Mouse (Mus musculus) midbrain, embryonic 15.5 days (tissue): Measurements from ENCODE around the gene Dsn1. TPM values are rescaled to one million over a fixed set of nuclear protein-coding genes. Genes with fewer than 3 reads are reported as not detected.

Experiments
- ATAC-seq: fragments of 200-750 bp; cut with Nextera tagmentation; replicated peaks from 2 replicates; pipeline ENCODE4 v1.8.0; 2017; ENCODE audit warnings: moderate TSS enrichment
- H3K27ac ChIP-seq: fragments of 300-500 bp; sonication (generic); 2 replicates; pipeline ENCODE4 v1.5.1; 2015; ENCODE audit warnings: mild to moderate bottlenecking, inconsistent platforms
- H3K27me3 ChIP-seq: fragments of 300-500 bp; sonication (generic); replicated peaks from 2 replicates; pipeline ENCODE4 v1.6.1; 2015; ENCODE audit warnings: inconsistent platforms
- H3K36me3 ChIP-seq: fragments of 300-500 bp; sonication (generic); replicated peaks from 2 replicates; pipeline ENCODE4 v1.6.1; 2015; ENCODE audit warnings: inconsistent platforms
- H3K4me1 ChIP-seq: fragments of 300-500 bp; sonication (generic); 2 replicates; pipeline ENCODE4 v1.6.1; 2015; ENCODE audit warnings: inconsistent platforms
- H3K4me2 ChIP-seq: fragments of 300-500 bp; sonication (generic); 2 replicates; pipeline ENCODE4 v1.6.1; 2015; ENCODE audit warnings: inconsistent platforms, mild to moderate bottlenecking, moderate library complexity
- H3K4me3 ChIP-seq: fragments of 300-500 bp; sonication (generic); 2 replicates; pipeline ENCODE4 v1.5.1; 2015; ENCODE audit warnings: mild to moderate bottlenecking, inconsistent platforms
- H3K9ac ChIP-seq: fragments of 300-500 bp; sonication (generic); 2 replicates; pipeline ENCODE4 v1.6.1; 2015; ENCODE audit warnings: mild to moderate bottlenecking, inconsistent platforms
- H3K9me3 ChIP-seq: fragments of 300-500 bp; sonication (generic); 2 replicates; pipeline ENCODE4 v1.6.1; 2016; ENCODE audit warnings: inconsistent platforms
- WGBS: fragments of 180-500 bp; shearing (Covaris S2); methylation state at CpG from one replicate; pipeline ENCODE4 v1.1.7; 2015; ENCODE audit warnings: mixed read lengths; 5-methylcytosine and 5-hydroxymethylcytosine counted together
- polyA plus RNA-seq: library from polyadenylated mRNA; unstranded; fragments of >200 nt; fragmentation: Nextera tagmentation; extraction: Ambion mirVana; gene quantifications from 2 replicates; pipeline ENCODE4 v1.2.1, GENCODE M21; 2015

Dsn1 gene
- polyA plus RNA-seq: 8.9 and 9.6 TPM in 2 replicates

DNA sequence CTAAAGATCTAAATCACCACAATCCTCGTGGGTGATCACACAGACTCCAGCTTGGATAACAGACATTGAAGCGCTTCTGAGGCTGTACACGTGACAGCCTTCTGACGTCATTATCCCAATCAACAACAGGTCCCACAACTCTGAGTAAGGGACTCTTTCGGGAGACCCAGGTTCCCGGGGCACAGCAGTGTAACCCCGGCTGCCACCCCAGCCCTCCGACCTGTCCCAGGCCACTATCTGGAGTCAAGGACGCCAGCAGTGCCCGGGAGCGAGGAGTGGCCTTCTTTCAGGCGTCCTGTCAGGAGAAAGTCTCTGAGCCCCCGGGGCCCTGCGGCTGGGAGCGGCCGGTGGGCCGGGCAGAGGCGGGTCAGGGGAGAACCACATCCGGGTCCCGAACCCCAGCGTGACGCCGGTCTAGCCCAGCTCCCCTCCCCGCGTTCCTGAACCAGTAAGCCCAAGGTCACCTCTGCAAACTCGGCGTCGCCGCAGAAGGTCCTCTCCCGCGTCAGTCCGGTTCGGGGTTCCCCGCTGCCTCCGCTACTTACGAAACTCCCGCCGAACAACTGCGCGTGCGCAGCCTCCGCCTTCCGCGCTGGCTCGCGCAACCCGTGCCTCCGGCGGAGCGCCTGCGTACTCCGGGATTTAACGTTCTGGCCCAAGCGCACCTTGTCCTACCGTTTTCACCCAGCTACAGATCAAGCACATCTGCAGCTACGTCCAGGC lies at the start of gene Dsn1:
Gene Dsn1 (minus strand): TSS at position 644 of the 723 bp plus-strand sequence.
- under 1% methylated on average over 56 of the region's 56 CpGs for WGBS
- H3K4me2 ChIP-seq: peak within 1 kb of the TSS; percentile 98
- H3K4me1 ChIP-seq: peaks cover 11% of the 10 kb centered on the region
- H3K27ac ChIP-seq: peak within 1 kb of the TSS; percentile 69
- peak; percentile 81 for ATAC-seq
- peak within 1 kb of the TSS; percentile 56 for H3K4me3 ChIP-seq
- no peaks in the 10 kb centered on the region for H3K36me3 ChIP-seq
- H3K9ac ChIP-seq: peak within 1 kb of the TSS; percentile 45
- H3K9me3 ChIP-seq: no peaks in the 10 kb centered on the region
- H3K27me3 ChIP-seq: no peaks in the 10 kb centered on the region

DNA sequence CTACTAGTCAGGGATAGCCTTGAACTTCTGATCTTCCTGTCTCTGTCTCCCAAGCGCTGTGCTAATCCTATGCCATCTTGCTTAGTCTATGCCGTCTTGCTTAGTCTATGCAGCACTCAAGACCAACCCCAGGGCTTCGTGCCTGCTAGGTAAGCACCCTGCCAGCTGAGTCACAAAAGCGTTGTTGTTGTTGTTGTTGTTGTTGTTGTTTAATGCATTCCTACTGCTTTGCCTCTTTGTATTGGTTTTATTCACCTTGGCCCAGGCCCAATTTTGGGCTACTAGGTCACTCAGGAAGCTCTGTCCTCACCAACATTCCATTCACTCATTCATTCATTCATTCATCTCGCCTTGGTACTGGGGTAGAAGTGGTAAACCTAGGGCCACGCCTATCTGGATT lies 48.8 kb upstream of the Dsn1 start:
- WGBS: 97% methylated on average over 6 of the region's 6 CpGs
- Histone ChIP-seq H3K36me3 (peaks cover 26% of the 10 kb centered on the region), H3K4me3 (no peak overlapping the region), H3K27me3 (no peaks in the 10 kb centered on the region), H3K27ac (no peak overlapping the region), H3K9me3 (no peaks in the 10 kb centered on the region), H3K9ac (no peak overlapping the region), H3K4me2 (no peak overlapping the region), H3K4me1 (peaks cover 51% of the 10 kb centered on the region)
- no peak for ATAC-seq

GRCm38 (mm10) chr2:157054816-157055215 lies 47.9 kb upstream of the Dsn1 start:
- 0 out of 2 replicates have a peak, but pooled peaks have one; percentile 3 for ATAC-seq
- Histone ChIP-seq H3K27ac (peak overlapping the region; percentile 52), H3K4me1 (peaks cover 60% of the 10 kb centered on the region), H3K9ac (no peak overlapping the region), H3K4me2 (no peak overlapping the region), H3K36me3 (peaks cover 26% of the 10 kb centered on the region), H3K4me3 (no peak overlapping the region), H3K27me3 (no peaks in the 10 kb centered on the region), H3K9me3 (no peaks in the 10 kb centered on the region)
- WGBS: 73% methylated on average over 5 of the region's 5 CpGs

- peaks cover 60% of the 10 kb centered on the region for H3K4me1 ChIP-seq
- H3K9ac ChIP-seq: no peak overlapping the region
- 91% methylated on average over 8 of the region's 8 CpGs for WGBS
- 0 out of 2 replicates have a peak overlapping the region, but pooled peaks have one; percentile 52 for H3K27ac ChIP-seq
- peaks cover 26% of the 10 kb centered on the region for H3K36me3 ChIP-seq
- no peak for ATAC-seq
- no peak overlapping the region for H3K4me2 ChIP-seq
- H3K27me3 ChIP-seq: no peaks in the 10 kb centered on the region
- H3K4me3 ChIP-seq: no peak overlapping the region
- H3K9me3 ChIP-seq: no peaks in the 10 kb centered on the region
Observed at GRCm38 (mm10) chr2:157054297-157054696, 47.3 kb upstream of the Dsn1 start.

GRCm38 (mm10) chr2:157053787-157054186 lies 46.8 kb upstream of the Dsn1 start:
- H3K4me2 ChIP-seq: no peak overlapping the region
- WGBS: 78% methylated on average over 4 of the region's 4 CpGs
- peaks cover 60% of the 10 kb centered on the region for H3K4me1 ChIP-seq
- no peaks in the 10 kb centered on the region for H3K27me3 ChIP-seq
- H3K4me3 ChIP-seq: no peak overlapping the region
- no peak overlapping the region for H3K9ac ChIP-seq
- no peaks in the 10 kb centered on the region for H3K9me3 ChIP-seq
- H3K27ac ChIP-seq: no peak overlapping the region
- peaks cover 26% of the 10 kb centered on the region for H3K36me3 ChIP-seq
- no peak for ATAC-seq

GRCm38 (mm10) chr2:157053124-157053523 lies 46.2 kb upstream of the Dsn1 start:
- WGBS: 98% methylated on average over 5 of the region's 5 CpGs
- H3K36me3 ChIP-seq: peaks cover 26% of the 10 kb centered on the region
- peaks cover 60% of the 10 kb centered on the region for H3K4me1 ChIP-seq

DNA sequence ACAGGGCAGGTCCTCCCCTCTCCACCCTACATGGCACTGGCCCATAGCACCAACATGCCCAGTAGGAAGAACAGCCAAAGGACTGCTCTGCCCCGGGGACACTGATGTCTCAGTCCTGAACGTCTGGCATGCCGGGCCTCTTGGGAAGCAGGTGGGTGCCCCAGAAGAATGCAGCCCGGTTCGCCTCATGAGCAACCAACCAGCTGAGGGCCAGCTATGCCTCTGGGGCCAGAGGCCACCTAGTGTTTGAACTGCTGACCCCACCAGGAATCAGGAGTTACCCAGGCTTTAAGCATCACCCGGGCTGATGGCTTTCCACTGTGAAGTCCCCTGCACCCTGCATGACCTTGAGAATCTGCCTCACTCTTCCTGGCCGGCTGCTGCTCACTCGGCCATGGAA lies 45.5 kb upstream of the Dsn1 start:
- Histone ChIP-seq H3K9me3 (no peaks in the 10 kb centered on the region), H3K27me3 (no peaks in the 10 kb centered on the region), H3K9ac (no peak overlapping the region), H3K27ac (peak overlapping the region; percentile 43; the same call in 1 of the 2 replicates), H3K36me3 (peaks cover 23% of the 10 kb centered on the region), H3K4me1 (peaks cover 62% of the 10 kb centered on the region), H3K4me2 (no peak overlapping the region), H3K4me3 (no peak overlapping the region)
- 83% methylated on average over 8 of the region's 8 CpGs for WGBS
- no peak for ATAC-seq

More at GRCm38 (mm10) chr2:157053124-157053523, 46.2 kb upstream of the Dsn1 start:
- Histone ChIP-seq H3K27me3 (no peaks in the 10 kb centered on the region), H3K9me3 (no peaks in the 10 kb centered on the region), H3K4me3 (no peak overlapping the region), H3K9ac (no peak overlapping the region), H3K27ac (no peak overlapping the region), H3K4me2 (no peak overlapping the region)
- no peak for ATAC-seq

GRCm38 (mm10) chr2:157049831-157050243 lies 42.9 kb upstream of the Dsn1 start:
- Histone ChIP-seq H3K27ac (peak overlapping the region; percentile 87), H3K9me3 (no peaks in the 10 kb centered on the region), H3K27me3 (no peaks in the 10 kb centered on the region), H3K4me3 (no peak overlapping the region; the same call in 1 of the 2 replicates), H3K4me2 (peak overlapping the region; percentile 31), H3K9ac (peak overlapping the region; percentile 20; the same call in 1 of the 2 replicates), H3K36me3 (peaks cover 27% of the 10 kb centered on the region), H3K4me1 (peaks cover 60% of the 10 kb centered on the region)
- ATAC-seq: peak; percentile 90
- WGBS: 8% methylated on average over 8 of the region's 8 CpGs

DNA sequence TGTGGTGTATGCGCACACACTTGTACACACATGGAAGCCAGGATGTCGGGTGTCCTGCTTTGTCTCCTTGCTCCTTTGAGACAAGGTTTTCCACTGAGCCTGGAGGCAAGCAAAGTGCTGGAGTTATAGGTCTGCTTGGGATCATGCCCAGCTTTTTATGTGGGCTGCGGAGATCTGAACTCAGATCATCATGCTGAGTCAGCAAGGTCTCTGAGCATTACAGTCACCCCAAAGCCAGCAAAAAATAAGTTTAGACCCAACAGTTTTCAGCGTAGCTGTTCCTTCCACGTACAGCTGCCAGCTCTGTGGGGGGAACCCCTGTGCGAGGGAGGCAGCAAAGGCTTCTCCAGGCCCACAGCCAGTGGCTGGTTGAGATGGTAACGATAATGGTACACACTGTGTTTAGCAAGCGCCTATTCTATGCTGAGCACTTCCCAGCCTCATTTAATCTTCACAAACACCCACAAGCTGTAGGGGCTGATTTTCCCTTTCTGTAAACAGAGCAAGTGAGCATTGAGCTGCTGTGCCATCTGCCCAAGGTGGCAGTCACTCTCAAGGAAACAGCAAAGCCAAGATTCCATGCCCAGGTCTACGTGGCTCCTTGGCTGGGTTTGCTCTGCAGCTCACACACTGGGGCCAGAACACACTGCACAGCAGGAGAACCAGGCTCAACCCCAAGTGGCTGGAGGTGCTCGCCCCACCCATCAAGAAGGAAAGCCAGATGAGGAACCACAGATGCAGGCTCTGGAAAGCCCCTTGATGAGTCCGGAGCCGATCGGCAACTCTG lies 41.6 kb upstream of the Dsn1 start:
- Histone ChIP-seq H3K9ac (no peak overlapping the region), H3K4me1 (peaks cover 53% of the 10 kb centered on the region), H3K27me3 (no peaks in the 10 kb centered on the region), H3K4me3 (no peak overlapping the region), H3K4me2 (no peak overlapping the region), H3K27ac (peak overlapping the region; percentile 87), H3K9me3 (no peaks in the 10 kb centered on the region), H3K36me3 (peaks cover 26% of the 10 kb centered on the region)
- no peak for ATAC-seq
- 77% methylated on average over 13 of the region's 13 CpGs for WGBS

- Histone ChIP-seq H3K4me2 (no peak overlapping the region), H3K9me3 (no peaks in the 10 kb centered on the region), H3K27ac (peak overlapping the region; percentile 87; the same call in 1 of the 2 replicates), H3K4me3 (no peak overlapping the region), H3K9ac (no peak overlapping the region), H3K36me3 (peaks cover 17% of the 10 kb centered on the region), H3K4me1 (peaks cover 51% of the 10 kb centered on the region), H3K27me3 (no peaks in the 10 kb centered on the region)
- 92% methylated on average over 5 of the region's 5 CpGs for WGBS
- no peak for ATAC-seq
Observed at GRCm38 (mm10) chr2:157046956-157047355, 40.0 kb upstream of the Dsn1 start.

- H3K36me3 ChIP-seq: peaks cover 25% of the 10 kb centered on the region
- no peaks in the 10 kb centered on the region for H3K27me3 ChIP-seq
- no peaks in the 10 kb centered on the region for H3K9me3 ChIP-seq
- peaks cover 43% of the 10 kb centered on the region for H3K4me1 ChIP-seq
- no peak overlapping the region for H3K4me2 ChIP-seq
- 97% methylated on average over 2 of the region's 2 CpGs for WGBS
- no peak for ATAC-seq
- no peak overlapping the region for H3K9ac ChIP-seq
- H3K27ac ChIP-seq: no peak overlapping the region
- no peak overlapping the region for H3K4me3 ChIP-seq
Observed at GRCm38 (mm10) chr2:157045932-157046331, 39.0 kb upstream of the Dsn1 start.

DNA sequence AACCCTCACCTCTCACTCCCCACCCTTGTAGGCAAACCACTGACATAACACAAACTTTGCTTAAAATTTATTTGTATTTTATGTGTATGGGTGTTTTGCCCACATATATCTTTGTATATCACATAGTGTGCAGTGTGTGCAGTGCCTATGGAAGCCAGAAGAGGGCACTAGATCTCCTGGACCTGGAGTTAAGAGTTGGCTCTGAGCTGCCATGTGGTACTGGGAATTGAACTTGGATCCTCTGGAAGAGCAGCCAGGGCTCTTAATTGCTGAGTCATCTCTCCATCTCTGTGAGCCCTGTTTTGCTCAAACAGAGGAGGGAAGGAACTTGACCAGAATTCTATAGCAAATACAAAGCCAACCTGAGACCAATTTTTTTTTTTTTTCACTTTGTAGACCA lies 37.0 kb upstream of the Dsn1 start:
- Histone ChIP-seq H3K4me2 (no peak overlapping the region), H3K9ac (no peak overlapping the region), H3K9me3 (no peaks in the 10 kb centered on the region), H3K36me3 (peaks cover 40% of the 10 kb centered on the region), H3K4me3 (no peak overlapping the region), H3K27me3 (no peaks in the 10 kb centered on the region), H3K27ac (no peak overlapping the region), H3K4me1 (peaks cover 24% of the 10 kb centered on the region)
- ATAC-seq: no peak
